Mouse (Mus musculus) C2C12 (cell line): Measurements from ENCODE around the gene Fbxo21.

Experiments used
- CEBPB ChIP-seq: IDR thresholded peaks from one replicate; pipeline ENCODE4 v1.6.1; 2011; ENCODE audit warnings: low read depth, mild to moderate bottlenecking, control low read depth, moderate library complexity
- CTCF ChIP-seq: IDR thresholded peaks from one replicate; pipeline ENCODE4 v1.5.1; 2011; ENCODE audit not compliant: control insufficient read depth, insufficient read depth, insufficient read length
- FOSL1 ChIP-seq: IDR thresholded peaks from one replicate; pipeline ENCODE4 v1.8.0; 2011; ENCODE audit warnings: mild to moderate bottlenecking, low read length; ENCODE audit not compliant: poor library complexity, insufficient read depth, severe bottlenecking
- MYOD1 ChIP-seq: IDR thresholded peaks from one replicate; pipeline ENCODE4 v1.6.1; 2011; ENCODE audit warnings: low read depth; ENCODE audit not compliant: control insufficient read depth, insufficient read length
- MYOG ChIP-seq: IDR thresholded peaks from one replicate; pipeline ENCODE4 v1.6.1; 2011; ENCODE audit not compliant: control insufficient read depth, insufficient read length; ENCODE audit errors: extremely low read depth
- USF1 ChIP-seq: IDR thresholded peaks from one replicate; pipeline ENCODE4 v1.6.1; 2011; ENCODE audit warnings: low read depth, mild to moderate bottlenecking, control low read depth, moderate library complexity

GRCm38 (mm10) chr5:117932862-117933261, 43.7 kb upstream of the Fbxo21 start:
- TF ChIP-seq MYOG (no peak), CTCF (peak; percentile 59), USF1 (no peak), FOSL1 (no peak), MYOD1 (no peak), CEBPB (no peak)
